ENCODE assay signal across 9 mouse cellular contexts in the genomic region with DNA sequence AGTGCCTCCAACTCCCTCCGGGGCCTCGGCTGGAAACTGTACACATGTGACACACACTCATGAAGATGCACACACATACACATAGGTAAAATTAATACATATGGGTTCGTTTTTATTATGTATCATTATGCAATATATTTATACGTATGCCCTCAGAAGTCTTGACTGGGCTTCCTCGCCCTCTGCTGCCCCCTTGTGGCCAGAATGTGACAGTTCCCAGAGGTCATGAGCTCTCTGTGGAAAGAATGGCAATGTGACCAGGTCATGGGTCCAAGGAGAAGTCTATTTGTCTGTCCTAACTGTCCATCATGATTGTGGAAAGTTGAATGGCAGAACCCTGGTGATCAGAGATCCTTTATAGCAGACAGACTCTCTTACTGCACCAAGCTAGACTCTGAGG. TPM values are rescaled to one million over a fixed set of nuclear protein-coding genes. Genes with fewer than 3 reads are reported as not detected.
DNase-seq lines count a peak whose midpoint lies in the region; ATAC-seq and TF ChIP-seq lines count a peak whose summit lies in the region.
"Had no signal": no experiment of that assay in that cellular context is flagged by ENCODE, and none has a peak within 500 bp of the region (broad histone marks: within the 10 kb centered on the region; RNA-seq: fewer than 3 reads in every experiment).

No protein-coding gene starts in this region.

- no peak overlapping the region for H3K27ac ChIP-seq in kidney, embryonic 14.5 days (ENCODE audit: low read depth, low read length)
- H3K27ac ChIP-seq in liver, embryonic 11.5 days (ENCODE audit: low read depth, low read length): no peak overlapping the region
- H3K27ac ChIP-seq: limb, embryonic 13.5 days had no signal

- CTCF ChIA-PET in Patski (lab: Charles Lee): interaction anchor here (1.4 to 1.7 kb wide), 2 partner anchors 10 to 30 kb away, joined by 4 to 5 read pairs; no protein-coding TSS in a partner anchor

- H3K36me3 ChIP-seq in kidney, embryonic 14.5 days (ENCODE audit: control insufficient read depth, insufficient read depth, low read length): no peaks in the 10 kb centered on the region
- no peaks in the 10 kb centered on the region for H3K36me3 ChIP-seq in liver, embryonic 11.5 days (ENCODE audit: control insufficient read depth, insufficient read depth, low read length)
- H3K36me3 ChIP-seq: limb, embryonic 13.5 days had no signal

- POLR2A ChIA-PET in Patski (lab: Charles Lee): no interaction called here

- H3K9ac ChIP-seq in kidney, embryonic 14.5 days (ENCODE audit: low read depth, low read length): no peak overlapping the region
- H3K9ac ChIP-seq in liver, embryonic 11.5 days (ENCODE audit: low read depth, low read length): no peak overlapping the region
- H3K9ac ChIP-seq: limb, embryonic 13.5 days had no signal

- ATAC-seq in CD4-positive, CD25-positive, alpha-beta regulatory T cell, adult 4 months: peak; percentile 68
- ATAC-seq in Patski: peak; percentile 66
- 0 out of 2 replicates have a peak, but pooled peaks have one; percentile 39 for ATAC-seq in kidney, embryonic 14.5 days (ENCODE audit: low FRiP score, low TSS enrichment)
- no peak for ATAC-seq in liver, embryonic 11.5 days (replicated peaks; ENCODE audit: low FRiP score)

- DNase-seq in Patski (ENCODE audit: low read depth, low spot score): no peak
- DNase-seq in cerebellum, adult 9-11 months: peak; percentile 44
- DNase-seq in gastrocnemius, postnatal 10 days: peak; percentile 86
- DNase-seq in liver, embryonic 11.5 days (ENCODE audit: low spot score): peak; percentile 69
- peak; percentile 77 for DNase-seq in retina, embryonic 14.5 days (ENCODE audit: low spot score)
- peak; percentile 71 for DNase-seq in urinary bladder, adult 2 months (ENCODE audit: low spot score)

- no peaks in the 10 kb centered on the region for H3K9me3 ChIP-seq in kidney, embryonic 14.5 days (ENCODE audit: control insufficient read depth, low read length)
- no peaks in the 10 kb centered on the region for H3K9me3 ChIP-seq in liver, embryonic 11.5 days (ENCODE audit: control insufficient read depth, low read length)
- H3K9me3 ChIP-seq: limb, embryonic 13.5 days had no signal

- no peaks in the 10 kb centered on the region for H3K4me1 ChIP-seq in kidney, embryonic 14.5 days (ENCODE audit: control insufficient read depth, insufficient read depth, low read length)
- no peaks in the 10 kb centered on the region for H3K4me1 ChIP-seq in liver, embryonic 11.5 days (replicated peaks; ENCODE audit: control insufficient read depth, insufficient read depth, low read length)
- H3K4me1 ChIP-seq: limb, embryonic 13.5 days had no signal

- in situ Hi-C loops in Patski (cut with MboI; ENCODE audit: low pct_unique_long_range_greater_than_20kb): no loop called here

- no peak overlapping the region for H3K4me3 ChIP-seq in kidney, embryonic 14.5 days (ENCODE audit: low read length)
- no peak overlapping the region for H3K4me3 ChIP-seq in liver, embryonic 11.5 days (ENCODE audit: low read depth, low read length)
- H3K4me3 ChIP-seq: limb, embryonic 13.5 days had no signal

- peaks cover 20% of the 10 kb centered on the region for H3K27me3 ChIP-seq in Patski
- H3K27me3 ChIP-seq in kidney, embryonic 14.5 days (ENCODE audit: control insufficient read depth, insufficient read depth, low read length): no peaks in the 10 kb centered on the region
- H3K27me3 ChIP-seq in liver, embryonic 11.5 days (replicated peaks; ENCODE audit: control insufficient read depth, insufficient read depth, low read length): no peaks in the 10 kb centered on the region
- H3K27me3 ChIP-seq: limb, embryonic 13.5 days had no signal

- TF ChIP-seq CTCF in Patski (IDR thresholded peaks at IDR 0.05): peak; percentile 91

- no peak overlapping the region for H3K4me2 ChIP-seq in kidney, embryonic 14.5 days (replicated peaks; ENCODE audit: low read depth, low read length)
- no peak overlapping the region for H3K4me2 ChIP-seq in liver, embryonic 11.5 days
- H3K4me2 ChIP-seq: limb, embryonic 13.5 days had no signal

- 30% methylated on average over 5 of the region's 5 CpGs for WGBS in kidney, embryonic 14.5 days
- 20% methylated on average over 5 of the region's 5 CpGs for WGBS in liver, embryonic 11.5 days

RNA-seq across cellular contexts. Expression of a gene that starts 8.6 kb away (rescaled TPM):
- polyA plus RNA-seq in CD4-positive, CD25-positive, alpha-beta regulatory T cell, adult 4 months (2017; shearing (Covaris generic)): 1 to 10 TPM in 1 of 2 experiments, under 1 TPM in 1; 0.09 to 1.1 TPM
- 0.87 TPM for polyA plus RNA-seq in Patski (2021)
- 10 to 100 TPM; 14.4 to 22.2 TPM for total RNA-seq in gastrocnemius, postnatal 10 days (2021)
- 9.7 and 11.2 TPM in 2 replicates for polyA plus RNA-seq in kidney, embryonic 14.5 days (2014; fragmentation: Nextera tagmentation; extraction: Ambion mirVana)
- 2.2 and 4.1 TPM in 2 replicates for polyA plus RNA-seq in liver, embryonic 11.5 days (2014; fragmentation: Nextera tagmentation; extraction: Ambion mirVana)
- 3.2 and 5.5 TPM in 2 replicates for polyA plus RNA-seq in urinary bladder, adult 2 months (2012; rRNA removed)

RNA-seq across cellular contexts. Expression of a gene that starts 34.1 kb away (rescaled TPM):
- polyA plus RNA-seq in CD4-positive, CD25-positive, alpha-beta regulatory T cell, adult 4 months (2017; shearing (Covaris generic)): 100 to 1,000 TPM; 227 to 344 TPM
- 0.35 TPM for polyA plus RNA-seq in Patski (2021)
- total RNA-seq in gastrocnemius, postnatal 10 days (2021): 1 to 10 TPM; 3.2 to 5.0 TPM
- 19.3 and 21.4 TPM in 2 replicates for polyA plus RNA-seq in kidney, embryonic 14.5 days (2014; fragmentation: Nextera tagmentation; extraction: Ambion mirVana)
- 18.5 and 19.8 TPM in 2 replicates for polyA plus RNA-seq in liver, embryonic 11.5 days (2014; fragmentation: Nextera tagmentation; extraction: Ambion mirVana)
- polyA plus RNA-seq in urinary bladder, adult 2 months (2012; rRNA removed): 9.5 and 12.6 TPM in 2 replicates

RNA-seq across cellular contexts. Expression of a gene that starts 35.6 kb away (rescaled TPM):
- polyA plus RNA-seq in CD4-positive, CD25-positive, alpha-beta regulatory T cell, adult 4 months (2017; shearing (Covaris generic)): 10 to 100 TPM in 1 of 2 experiments, 1 to 10 TPM in 1; 7.7 to 12.6 TPM
- polyA plus RNA-seq in Patski (2021): 59.7 TPM
- 10 to 100 TPM; 24.2 to 30.9 TPM for total RNA-seq in gastrocnemius, postnatal 10 days (2021)
- polyA plus RNA-seq in kidney, embryonic 14.5 days (2014; fragmentation: Nextera tagmentation; extraction: Ambion mirVana): 17.8 and 20.9 TPM in 2 replicates
- 10.4 and 11.4 TPM in 2 replicates for polyA plus RNA-seq in liver, embryonic 11.5 days (2014; fragmentation: Nextera tagmentation; extraction: Ambion mirVana)
- polyA plus RNA-seq in urinary bladder, adult 2 months (2012; rRNA removed): 55.2 and 58.1 TPM in 2 replicates

RNA-seq across cellular contexts. Expression of a gene that starts 38.3 kb away (rescaled TPM):
- under 1 TPM in 1 of 2 experiments, not detected in 1; 0.76 TPM for polyA plus RNA-seq in CD4-positive, CD25-positive, alpha-beta regulatory T cell, adult 4 months (2017; shearing (Covaris generic))
- polyA plus RNA-seq in Patski (2021): not detected
- not detected for total RNA-seq in gastrocnemius, postnatal 10 days (2021)
- not detected in 2 replicates for polyA plus RNA-seq in kidney, embryonic 14.5 days (2014; fragmentation: Nextera tagmentation; extraction: Ambion mirVana)
- polyA plus RNA-seq in liver, embryonic 11.5 days (2014; fragmentation: Nextera tagmentation; extraction: Ambion mirVana): not detected in 2 replicates
- not detected in 2 replicates for polyA plus RNA-seq in urinary bladder, adult 2 months (2012; rRNA removed)
- polyA plus RNA-seq: limb, embryonic 13.5 days had no signal

RNA-seq across cellular contexts. Expression of a gene that starts 42.2 kb away (rescaled TPM):
- polyA plus RNA-seq in CD4-positive, CD25-positive, alpha-beta regulatory T cell, adult 4 months (2017; shearing (Covaris generic)): 1 to 10 TPM; 4.0 to 4.5 TPM
- 1.2 TPM for polyA plus RNA-seq in Patski (2021)
- 1 to 10 TPM; 1.1 to 1.4 TPM for total RNA-seq in gastrocnemius, postnatal 10 days (2021)
- polyA plus RNA-seq in kidney, embryonic 14.5 days (2014; fragmentation: Nextera tagmentation; extraction: Ambion mirVana): 5.8 and 6.6 TPM in 2 replicates
- polyA plus RNA-seq in liver, embryonic 11.5 days (2014; fragmentation: Nextera tagmentation; extraction: Ambion mirVana): 1.3 and 1.7 TPM in 2 replicates
- 5.1 and 6.1 TPM in 2 replicates for polyA plus RNA-seq in urinary bladder, adult 2 months (2012; rRNA removed)

Comparison
In these comparisons a context has a peak if more than half of its experiments do, and no peak if none do; other contexts are left out.
1. RNA of a gene that starts 34.1 kb away (polyA plus RNA-seq): 227 to 344 TPM in CD4-positive, CD25-positive, alpha-beta regulatory T cell, adult 4 months; 18.5 to 19.8 TPM in liver, embryonic 11.5 days, 19.3 to 21.4 TPM in kidney, embryonic 14.5 days, 9.5 to 12.6 TPM in urinary bladder, adult 2 months and 0.35 TPM in Patski (single experiment); every median in the first group is over 10 times any median in the second.